Mouse (Mus musculus): ENCODE results near the gene Ubr7. TPM values are rescaled to one million over a fixed set of nuclear protein-coding genes. Genes with fewer than 3 reads are reported as not detected.

The Ubr7 gene
- polyA plus RNA-seq (2012; rRNA removed), result 28.7 and 29.0 TPM in 2 replicates

DNA sequence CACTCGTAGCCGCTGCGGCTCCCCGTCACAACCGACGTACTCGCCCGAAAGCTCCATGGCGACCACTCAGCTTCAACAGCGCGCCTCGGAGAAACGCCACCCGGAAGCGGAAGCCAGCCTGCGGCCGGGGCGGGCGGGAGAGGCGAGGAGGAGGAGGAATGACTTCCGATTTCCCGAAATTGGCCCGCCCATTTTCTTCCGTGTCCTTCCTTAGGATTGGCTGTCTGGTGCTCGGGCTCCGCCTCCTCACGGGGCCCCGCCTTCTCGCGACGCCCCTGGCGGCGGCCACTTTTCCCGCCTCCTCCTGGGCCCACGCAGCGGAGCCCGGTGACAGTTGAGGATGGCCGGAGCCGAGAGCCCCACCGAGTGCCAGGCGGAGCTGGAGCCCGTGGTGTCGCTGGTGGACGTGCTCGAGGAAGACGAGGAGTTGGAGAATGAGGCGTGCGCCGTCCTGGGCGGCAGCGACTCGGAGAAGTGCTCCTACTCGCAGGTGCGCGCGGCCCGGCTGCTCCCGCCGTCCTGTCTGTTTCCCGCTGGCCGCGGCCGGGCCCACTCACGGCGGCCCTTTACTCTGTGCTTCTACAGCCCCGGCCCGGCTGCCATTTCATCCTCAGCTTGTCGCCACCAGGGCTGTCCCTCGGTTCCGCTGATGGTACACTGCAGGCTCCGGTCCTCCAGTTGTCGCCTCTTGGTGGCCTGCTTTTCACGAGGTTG lies at the start of gene Ubr7, which contains the start of the genes Gm28051 and Gon7:
TSS of gene Ubr7 (plus strand) at position 279 of the 714 bp plus-strand sequence.
TSS of gene Gm28051 (minus strand) at position 77 of the 714 bp plus-strand sequence.
TSS of gene Gon7 (minus strand) at position 115 of the 714 bp plus-strand sequence.
- Histone ChIP-seq H3K4me1 (replicated peaks; ENCODE audit: control insufficient read depth, insufficient read depth, low read length) (peaks cover 7% of the 10 kb centered on the region), H3K27me3 (ENCODE audit: control insufficient read depth, insufficient read depth, low read length) (no peaks in the 10 kb centered on the region), H3K27ac (ENCODE audit: control insufficient read depth, insufficient read depth, low read length) (peak within 1 kb of the TSS; percentile 9; the same call in 1 of the 2 replicates), H3K4me3 (ENCODE audit: control insufficient read depth, insufficient read depth, low read length) (peak within 1 kb of the TSS; percentile 92), H3K36me3 (ENCODE audit: control insufficient read depth, insufficient read depth, low read length) (no peaks in the 10 kb centered on the region)
- peak; percentile 60 for TF ChIP-seq POLR2A (IDR thresholded peaks at IDR 0.05; ENCODE audit: control insufficient read depth, extremely low read depth, insufficient read depth, low read length, poor library complexity)
- peak; percentile 73 for TF ChIP-seq CTCF (IDR thresholded peaks at IDR 0.05; ENCODE audit: borderline replicate concordance, control insufficient read depth, extremely low read depth, insufficient read depth, low read length, poor library complexity)
- under 1% methylated on average over 73 of the region's 73 CpGs for WGBS
- peak; percentile 95 for DNase-seq

DNA sequence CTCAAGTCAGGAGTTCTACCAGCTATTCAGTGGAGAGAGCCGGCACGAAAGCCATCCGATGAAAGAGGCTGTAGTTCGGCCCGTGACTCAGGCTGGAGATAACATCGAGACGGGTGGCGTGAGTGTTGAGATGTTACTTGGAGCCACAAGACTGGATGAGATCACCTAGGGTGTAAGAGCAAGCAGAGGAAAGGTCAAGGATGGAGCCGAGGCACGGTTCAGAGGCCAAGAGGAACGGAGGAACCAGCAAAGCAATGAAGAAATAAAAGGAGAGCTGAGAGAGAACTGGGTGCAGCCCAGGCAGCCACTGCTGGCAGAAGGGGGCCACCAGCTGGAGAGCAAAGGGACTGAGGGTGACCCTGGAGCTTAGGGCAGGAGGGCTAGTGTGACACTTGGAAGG lies 49.5 kb upstream of the Ubr7 start:
- peaks cover 19% of the 10 kb centered on the region for H3K4me1 ChIP-seq (replicated peaks; ENCODE audit: control insufficient read depth, insufficient read depth, low read length)
- no peaks in the 10 kb centered on the region for H3K27me3 ChIP-seq (ENCODE audit: control insufficient read depth, insufficient read depth, low read length)
- no peaks in the 10 kb centered on the region for H3K36me3 ChIP-seq (ENCODE audit: control insufficient read depth, insufficient read depth, low read length)
- H3K27ac ChIP-seq (ENCODE audit: control insufficient read depth, insufficient read depth, low read length), result no peak overlapping the region
- TF ChIP-seq CTCF (IDR thresholded peaks at IDR 0.05; ENCODE audit: borderline replicate concordance, control insufficient read depth, extremely low read depth, insufficient read depth, low read length, poor library complexity) (no peak), POLR2A (IDR thresholded peaks at IDR 0.05; ENCODE audit: control insufficient read depth, extremely low read depth, insufficient read depth, low read length, poor library complexity) (no peak)
- DNase-seq, result no peak
- WGBS, result 91% methylated on average over 11 of the region's 11 CpGs
- H3K4me3 ChIP-seq (ENCODE audit: control insufficient read depth, insufficient read depth, low read length), result no peak overlapping the region

DNA sequence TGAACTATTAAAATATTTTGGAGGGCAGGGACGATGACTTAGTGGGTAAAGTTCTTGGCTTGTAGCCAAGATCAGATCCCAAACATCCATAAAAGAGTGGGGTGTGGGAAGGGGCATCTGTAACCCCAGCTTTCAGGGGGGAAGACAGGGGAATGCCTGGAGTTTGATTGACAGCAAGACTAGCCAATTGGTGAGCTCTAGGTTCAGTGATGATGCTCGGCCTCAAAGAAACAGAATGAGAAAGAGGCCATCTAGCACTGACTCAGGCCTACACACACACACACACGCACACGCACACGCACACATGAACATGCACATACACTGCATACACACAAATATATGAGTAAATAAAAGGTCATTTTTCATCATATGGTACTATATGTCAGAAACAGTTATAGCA lies 47.9 kb upstream of the Ubr7 start:
- Histone ChIP-seq H3K27me3 (ENCODE audit: control insufficient read depth, insufficient read depth, low read length) (no peaks in the 10 kb centered on the region), H3K27ac (ENCODE audit: control insufficient read depth, insufficient read depth, low read length) (no peak overlapping the region), H3K36me3 (ENCODE audit: control insufficient read depth, insufficient read depth, low read length) (no peaks in the 10 kb centered on the region), H3K4me3 (ENCODE audit: control insufficient read depth, insufficient read depth, low read length) (no peak overlapping the region), H3K4me1 (replicated peaks; ENCODE audit: control insufficient read depth, insufficient read depth, low read length) (peaks cover 10% of the 10 kb centered on the region)
- no peak for TF ChIP-seq CTCF (IDR thresholded peaks at IDR 0.05; ENCODE audit: borderline replicate concordance, control insufficient read depth, extremely low read depth, insufficient read depth, low read length, poor library complexity)
- TF ChIP-seq POLR2A (IDR thresholded peaks at IDR 0.05; ENCODE audit: control insufficient read depth, extremely low read depth, insufficient read depth, low read length, poor library complexity), result no peak
- whole genome bisulfite sequencing, result 95% methylated on average over 5 of the region's 5 CpGs
- DNase-seq, result no peak

DNA sequence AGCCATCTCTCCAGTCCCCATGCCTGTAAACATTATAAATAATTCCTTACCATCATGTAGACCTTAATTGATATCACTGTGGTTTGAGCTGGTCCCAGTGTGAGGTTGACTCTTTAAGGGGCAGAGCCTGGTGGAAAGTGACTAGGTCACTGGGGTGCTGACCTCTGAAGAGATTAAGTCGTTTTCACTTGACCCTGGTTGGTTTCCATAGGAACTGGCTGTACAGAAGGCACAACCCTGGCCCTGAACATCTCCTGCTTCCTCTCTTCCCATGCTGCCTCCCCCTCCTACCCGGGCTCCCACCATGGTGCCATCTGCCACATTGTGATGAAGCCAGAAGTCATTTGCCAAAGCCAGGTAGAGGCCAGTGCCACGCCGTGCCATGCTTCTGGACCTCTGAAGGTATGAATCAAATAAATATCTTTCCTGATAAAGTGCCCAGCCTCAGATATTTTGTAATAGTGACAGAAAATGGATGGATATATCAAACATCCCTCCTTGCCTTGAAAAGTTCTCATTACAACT lies 46.9 kb upstream of the Ubr7 start:
- H3K4me1 ChIP-seq (replicated peaks; ENCODE audit: control insufficient read depth, insufficient read depth, low read length), result peaks cover 6% of the 10 kb centered on the region
- no peak overlapping the region for H3K27ac ChIP-seq (ENCODE audit: control insufficient read depth, insufficient read depth, low read length)
- no peaks in the 10 kb centered on the region for H3K27me3 ChIP-seq (ENCODE audit: control insufficient read depth, insufficient read depth, low read length)
- no peak for DNase-seq
- 91% methylated on average over 4 of the region's 4 CpGs for WGBS
- no peak overlapping the region for H3K4me3 ChIP-seq (ENCODE audit: control insufficient read depth, insufficient read depth, low read length)
- H3K36me3 ChIP-seq (ENCODE audit: control insufficient read depth, insufficient read depth, low read length), result no peaks in the 10 kb centered on the region
- no peak for TF ChIP-seq POLR2A (IDR thresholded peaks at IDR 0.05; ENCODE audit: control insufficient read depth, extremely low read depth, insufficient read depth, low read length, poor library complexity)
- no peak for TF ChIP-seq CTCF (IDR thresholded peaks at IDR 0.05; ENCODE audit: borderline replicate concordance, control insufficient read depth, extremely low read depth, insufficient read depth, low read length, poor library complexity)

DNA sequence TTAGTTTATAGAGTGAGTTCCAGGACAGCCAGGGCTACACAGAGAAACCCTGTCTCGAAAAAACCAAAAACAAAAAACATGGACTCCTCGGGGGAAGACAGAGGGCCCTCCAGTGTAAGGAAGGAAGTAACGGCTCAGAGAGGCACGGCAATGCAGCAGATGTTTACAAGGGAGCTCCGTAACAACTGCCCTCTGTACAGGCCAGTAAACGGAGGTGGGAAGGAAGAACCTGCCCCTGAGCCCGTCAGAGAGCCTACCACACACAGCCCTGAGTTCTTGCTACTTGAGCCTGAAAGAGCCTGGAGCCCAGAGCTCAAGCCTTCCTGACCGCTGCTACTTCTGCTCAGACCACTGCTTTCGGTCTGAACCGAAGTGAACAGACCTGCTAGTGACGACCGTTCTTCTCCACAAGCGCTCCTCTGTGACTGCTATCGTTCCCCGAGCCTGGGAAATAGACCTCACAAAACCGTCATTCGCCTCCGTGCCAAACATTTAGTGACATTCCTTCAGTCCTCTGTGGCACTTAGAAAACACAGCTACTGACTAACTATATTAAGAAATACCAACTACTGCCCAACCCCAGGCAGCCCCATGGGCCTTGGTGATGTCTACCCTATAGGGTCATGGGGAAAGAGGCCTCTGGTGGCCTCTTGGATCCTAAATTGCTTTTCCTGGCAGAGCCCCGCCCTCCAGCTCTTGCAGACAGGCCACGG lies 44.5 kb upstream of the Ubr7 start:
- no peaks in the 10 kb centered on the region for H3K27me3 ChIP-seq (ENCODE audit: control insufficient read depth, insufficient read depth, low read length)

DNA sequence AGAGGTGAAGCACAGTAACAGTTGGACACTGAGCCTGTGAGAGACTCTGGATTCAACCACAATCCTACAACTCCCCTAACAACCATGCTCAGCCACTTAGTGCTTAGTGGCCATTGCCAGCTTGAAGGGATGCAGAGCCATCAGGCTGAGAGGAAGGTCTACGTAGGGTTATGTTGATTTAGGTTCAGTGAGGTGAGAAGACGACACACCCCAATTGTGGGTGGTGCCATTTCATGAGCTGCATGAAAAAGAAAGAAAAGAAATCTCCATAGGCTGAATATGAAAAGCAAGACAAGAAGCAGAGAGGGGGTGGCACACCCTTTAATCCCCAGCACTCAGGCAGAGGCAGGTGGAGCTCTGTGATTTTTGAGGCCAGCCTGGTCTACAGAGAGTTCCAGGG lies 43.7 kb upstream of the Ubr7 start:
- H3K27ac ChIP-seq (ENCODE audit: control insufficient read depth, insufficient read depth, low read length), result no peak overlapping the region
- no peaks in the 10 kb centered on the region for H3K36me3 ChIP-seq (ENCODE audit: control insufficient read depth, insufficient read depth, low read length)
- H3K27me3 ChIP-seq (ENCODE audit: control insufficient read depth, insufficient read depth, low read length), result no peaks in the 10 kb centered on the region
- 86% methylated on average over 2 of the region's 2 CpGs for WGBS
- no peak overlapping the region for H3K4me3 ChIP-seq (ENCODE audit: control insufficient read depth, insufficient read depth, low read length)
- no peak for DNase-seq
- H3K4me1 ChIP-seq (replicated peaks; ENCODE audit: control insufficient read depth, insufficient read depth, low read length), result peaks cover 6% of the 10 kb centered on the region
- TF ChIP-seq POLR2A (IDR thresholded peaks at IDR 0.05; ENCODE audit: control insufficient read depth, extremely low read depth, insufficient read depth, low read length, poor library complexity) (no peak), CTCF (IDR thresholded peaks at IDR 0.05; ENCODE audit: borderline replicate concordance, control insufficient read depth, extremely low read depth, insufficient read depth, low read length, poor library complexity) (no peak)

More for the DNA sequence above, 44.5 kb upstream of the Ubr7 start:
- no peak overlapping the region for H3K27ac ChIP-seq (ENCODE audit: control insufficient read depth, insufficient read depth, low read length)
- 52% methylated on average over 20 of the region's 20 CpGs for WGBS
- no peak overlapping the region for H3K4me3 ChIP-seq (ENCODE audit: control insufficient read depth, insufficient read depth, low read length)
- H3K4me1 ChIP-seq (replicated peaks; ENCODE audit: control insufficient read depth, insufficient read depth, low read length), result peaks cover 6% of the 10 kb centered on the region
- no peaks in the 10 kb centered on the region for H3K36me3 ChIP-seq (ENCODE audit: control insufficient read depth, insufficient read depth, low read length)
- TF ChIP-seq CTCF (IDR thresholded peaks at IDR 0.05; ENCODE audit: borderline replicate concordance, control insufficient read depth, extremely low read depth, insufficient read depth, low read length, poor library complexity), result no peak
- no peak for TF ChIP-seq POLR2A (IDR thresholded peaks at IDR 0.05; ENCODE audit: control insufficient read depth, extremely low read depth, insufficient read depth, low read length, poor library complexity)
- DNase-seq, result no peak
